Mouse (Mus musculus): Measurements from ENCODE around the gene Palmd. TPM values are rescaled to one million over a fixed set of nuclear protein-coding genes. Genes with fewer than 3 reads are reported as not detected.
A peak's percentile ranks its signal among the peaks of the same experiment; 100 is the strongest.

The Palmd gene
- polyA plus RNA-seq, 1 experiment from 2014 or later: 10.4 TPM

DNA sequence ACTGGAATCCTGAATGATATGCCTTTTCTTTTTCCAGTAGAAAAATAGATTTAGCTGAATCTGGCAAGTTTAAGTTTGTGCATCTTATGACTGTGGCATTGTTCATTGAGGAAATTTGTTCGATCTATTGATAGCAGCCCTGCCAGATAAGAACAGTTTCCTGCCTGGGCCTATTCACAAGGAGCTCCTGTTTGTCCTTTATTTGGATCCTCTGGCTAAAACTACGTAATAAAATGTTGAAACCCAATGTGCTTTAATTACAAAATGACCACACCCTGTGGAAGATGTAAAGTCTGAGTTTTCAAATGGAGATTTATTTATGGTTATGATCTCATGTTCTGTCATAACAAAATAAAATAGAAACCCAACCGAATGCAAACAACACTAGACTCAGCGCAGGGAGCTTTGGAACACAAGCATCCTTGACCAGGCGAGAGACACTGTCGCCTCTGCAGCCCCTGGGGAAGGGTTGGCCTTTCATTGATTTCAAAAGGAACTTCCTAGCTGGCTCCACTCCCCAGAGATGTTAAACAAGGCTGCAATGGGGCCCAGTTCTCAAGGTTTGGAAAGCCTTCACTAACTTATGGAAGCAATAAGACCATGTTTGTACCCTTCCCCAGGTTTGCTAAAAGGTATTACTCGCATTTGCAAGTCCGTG is 16.4 kb downstream of the Palmd start:
- H3K27ac ChIP-seq (ENCODE audit: low read depth, low read length): no peak overlapping the region
- no peaks in the 10 kb centered on the region for H3K36me3 ChIP-seq (ENCODE audit: control insufficient read depth, insufficient read depth, low read length)
- H3K4me1 ChIP-seq (ENCODE audit: control insufficient read depth, insufficient read depth, low read length): no peaks in the 10 kb centered on the region
- no peaks in the 10 kb centered on the region for H3K27me3 ChIP-seq (ENCODE audit: control insufficient read depth, insufficient read depth, low read length)
- H3K4me3 ChIP-seq (ENCODE audit: low read depth, low read length): no peak overlapping the region
- no peak overlapping the region for H3K4me2 ChIP-seq
- 69% methylated on average over 8 of the region's 8 CpGs for WGBS (ENCODE audit: insufficient replicate concordance)
- H3K9me3 ChIP-seq (replicated peaks; ENCODE audit: control insufficient read depth, low read length): no peaks in the 10 kb centered on the region
- ATAC-seq (replicated peaks; ENCODE audit: insufficient number of reproducible peaks, low FRiP score, low TSS enrichment): no peak
- H3K9ac ChIP-seq (ENCODE audit: low read depth, low read length): no peak overlapping the region

DNA sequence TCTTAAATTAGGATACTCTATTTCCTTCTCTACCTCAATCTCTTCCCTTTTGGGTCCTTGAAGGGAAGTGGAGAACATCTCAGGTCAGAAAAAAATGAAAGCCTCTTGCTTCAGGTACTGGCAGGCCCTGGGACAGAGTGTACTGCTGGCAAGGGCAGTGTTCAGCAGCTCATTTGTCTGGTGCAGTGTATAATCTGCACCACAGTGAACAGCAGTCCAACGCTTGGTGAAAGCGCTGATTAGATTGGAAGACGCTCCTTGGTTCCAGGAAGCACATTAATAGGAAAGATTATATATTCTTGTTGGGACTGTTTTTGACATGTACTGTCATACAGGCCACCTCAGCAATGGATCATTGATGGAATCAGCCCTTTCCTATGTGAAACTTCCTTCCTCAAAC is 17.3 kb downstream of the Palmd start:
- Histone ChIP-seq H3K4me1 (ENCODE audit: control insufficient read depth, insufficient read depth, low read length) (no peaks in the 10 kb centered on the region), H3K27ac (ENCODE audit: low read depth, low read length) (no peak overlapping the region), H3K4me2 (no peak overlapping the region), H3K9me3 (replicated peaks; ENCODE audit: control insufficient read depth, low read length) (no peaks in the 10 kb centered on the region), H3K36me3 (ENCODE audit: control insufficient read depth, insufficient read depth, low read length) (no peaks in the 10 kb centered on the region), H3K27me3 (ENCODE audit: control insufficient read depth, insufficient read depth, low read length) (no peaks in the 10 kb centered on the region), H3K4me3 (ENCODE audit: low read depth, low read length) (no peak overlapping the region), H3K9ac (ENCODE audit: low read depth, low read length) (no peak overlapping the region)
- ATAC-seq (replicated peaks; ENCODE audit: insufficient number of reproducible peaks, low FRiP score, low TSS enrichment): no peak
- 64% methylated on average over 3 of the region's 3 CpGs for WGBS (ENCODE audit: insufficient replicate concordance)

- Histone ChIP-seq H3K4me1 (ENCODE audit: control insufficient read depth, insufficient read depth, low read length) (no peaks in the 10 kb centered on the region), H3K4me3 (ENCODE audit: low read depth, low read length) (no peak overlapping the region), H3K4me2 (no peak overlapping the region), H3K36me3 (ENCODE audit: control insufficient read depth, insufficient read depth, low read length) (no peaks in the 10 kb centered on the region), H3K27me3 (ENCODE audit: control insufficient read depth, insufficient read depth, low read length) (no peaks in the 10 kb centered on the region), H3K27ac (ENCODE audit: low read depth, low read length) (no peak overlapping the region), H3K9me3 (replicated peaks; ENCODE audit: control insufficient read depth, low read length) (no peaks in the 10 kb centered on the region), H3K9ac (ENCODE audit: low read depth, low read length) (no peak overlapping the region)
- 78% methylated on average over 6 of the region's 6 CpGs for WGBS (ENCODE audit: insufficient replicate concordance)
- no peak for ATAC-seq (replicated peaks; ENCODE audit: insufficient number of reproducible peaks, low FRiP score, low TSS enrichment)
These were observed 18.1 kb downstream of the Palmd start for GRCm38 (mm10) chr3:116950665-116951115.

DNA sequence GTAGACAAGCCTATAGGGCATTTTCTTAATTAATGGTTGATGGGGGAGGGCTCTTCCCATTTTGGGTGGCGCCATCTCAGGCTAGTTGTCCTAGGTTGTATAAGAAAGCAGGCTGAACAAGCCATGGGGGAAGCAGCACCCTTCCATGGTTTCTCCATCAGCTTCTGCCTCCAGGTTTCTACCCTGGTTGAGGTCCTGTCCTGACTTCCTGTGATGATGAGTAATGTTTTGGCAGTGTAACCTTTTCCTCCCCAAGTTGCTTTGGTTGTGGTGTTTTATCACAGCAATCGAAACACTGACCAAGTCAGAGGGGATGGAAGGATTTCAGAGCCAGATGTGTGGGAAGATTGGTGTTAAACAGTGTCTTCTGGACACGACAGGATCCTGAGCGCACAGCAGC is 22.3 kb downstream of the Palmd start:
- Histone ChIP-seq H3K4me1 (ENCODE audit: control insufficient read depth, insufficient read depth, low read length) (peaks cover 11% of the 10 kb centered on the region), H3K27ac (ENCODE audit: low read depth, low read length) (no peak overlapping the region), H3K9ac (ENCODE audit: low read depth, low read length) (no peak overlapping the region), H3K4me3 (ENCODE audit: low read depth, low read length) (no peak overlapping the region), H3K27me3 (ENCODE audit: control insufficient read depth, insufficient read depth, low read length) (no peaks in the 10 kb centered on the region), H3K36me3 (ENCODE audit: control insufficient read depth, insufficient read depth, low read length) (no peaks in the 10 kb centered on the region), H3K4me2 (no peak overlapping the region), H3K9me3 (replicated peaks; ENCODE audit: control insufficient read depth, low read length) (no peaks in the 10 kb centered on the region)
- ATAC-seq (replicated peaks; ENCODE audit: insufficient number of reproducible peaks, low FRiP score, low TSS enrichment): no peak
- 72% methylated on average over 4 of the region's 4 CpGs for WGBS (ENCODE audit: insufficient replicate concordance)

GRCm38 (mm10) chr3:116943422-116943821 is 25.4 kb downstream of the Palmd start:
- ATAC-seq (replicated peaks; ENCODE audit: insufficient number of reproducible peaks, low FRiP score, low TSS enrichment): no peak

DNA sequence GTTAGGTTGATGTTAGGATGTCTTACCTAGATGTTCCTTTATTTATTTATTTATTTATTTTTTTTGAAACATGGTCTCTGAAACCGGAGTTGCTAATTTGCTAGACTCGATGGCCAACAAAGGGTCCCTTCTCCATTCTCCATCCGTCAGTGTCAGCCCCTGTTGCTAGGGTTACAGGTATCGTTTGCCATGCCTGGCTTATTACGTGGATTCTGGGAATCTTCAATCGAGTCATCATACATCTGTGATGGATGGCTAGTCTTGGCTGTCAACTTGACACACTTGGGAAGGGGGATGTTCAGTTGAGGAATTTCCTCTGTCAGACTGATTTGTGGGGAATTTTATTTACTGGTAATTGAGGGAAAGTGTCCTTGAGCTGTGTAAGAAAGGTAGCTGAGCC is 26.0 kb downstream of the Palmd start:
- no peak overlapping the region for H3K9ac ChIP-seq (ENCODE audit: low read depth, low read length)
- no peak overlapping the region for H3K4me3 ChIP-seq (ENCODE audit: low read depth, low read length)
- no peaks in the 10 kb centered on the region for H3K27me3 ChIP-seq (ENCODE audit: control insufficient read depth, insufficient read depth, low read length)
- H3K36me3 ChIP-seq (ENCODE audit: control insufficient read depth, insufficient read depth, low read length): no peaks in the 10 kb centered on the region
- ATAC-seq (replicated peaks; ENCODE audit: insufficient number of reproducible peaks, low FRiP score, low TSS enrichment): no peak
- no peaks in the 10 kb centered on the region for H3K9me3 ChIP-seq (replicated peaks; ENCODE audit: control insufficient read depth, low read length)
- WGBS (ENCODE audit: insufficient replicate concordance): 71% methylated on average over 6 of the region's 6 CpGs
- no peak overlapping the region for H3K4me2 ChIP-seq
- peaks cover 11% of the 10 kb centered on the region for H3K4me1 ChIP-seq (ENCODE audit: control insufficient read depth, insufficient read depth, low read length)
- no peak overlapping the region for H3K27ac ChIP-seq (ENCODE audit: low read depth, low read length)

More at GRCm38 (mm10) chr3:116943422-116943821, 25.4 kb downstream of the Palmd start:
- no peaks in the 10 kb centered on the region for H3K27me3 ChIP-seq (ENCODE audit: control insufficient read depth, insufficient read depth, low read length)
- no peak overlapping the region for H3K9ac ChIP-seq (ENCODE audit: low read depth, low read length)
- no peaks in the 10 kb centered on the region for H3K9me3 ChIP-seq (replicated peaks; ENCODE audit: control insufficient read depth, low read length)
- 0 out of 2 replicates have a peak overlapping the region, but pooled peaks have one; percentile 29 for H3K27ac ChIP-seq (ENCODE audit: low read depth, low read length)
- 52% methylated on average over 4 of the region's 4 CpGs for WGBS (ENCODE audit: insufficient replicate concordance)
- peaks cover 11% of the 10 kb centered on the region for H3K4me1 ChIP-seq (ENCODE audit: control insufficient read depth, insufficient read depth, low read length)
- no peak overlapping the region for H3K4me3 ChIP-seq (ENCODE audit: low read depth, low read length)
- H3K4me2 ChIP-seq: no peak overlapping the region
- no peaks in the 10 kb centered on the region for H3K36me3 ChIP-seq (ENCODE audit: control insufficient read depth, insufficient read depth, low read length)

DNA sequence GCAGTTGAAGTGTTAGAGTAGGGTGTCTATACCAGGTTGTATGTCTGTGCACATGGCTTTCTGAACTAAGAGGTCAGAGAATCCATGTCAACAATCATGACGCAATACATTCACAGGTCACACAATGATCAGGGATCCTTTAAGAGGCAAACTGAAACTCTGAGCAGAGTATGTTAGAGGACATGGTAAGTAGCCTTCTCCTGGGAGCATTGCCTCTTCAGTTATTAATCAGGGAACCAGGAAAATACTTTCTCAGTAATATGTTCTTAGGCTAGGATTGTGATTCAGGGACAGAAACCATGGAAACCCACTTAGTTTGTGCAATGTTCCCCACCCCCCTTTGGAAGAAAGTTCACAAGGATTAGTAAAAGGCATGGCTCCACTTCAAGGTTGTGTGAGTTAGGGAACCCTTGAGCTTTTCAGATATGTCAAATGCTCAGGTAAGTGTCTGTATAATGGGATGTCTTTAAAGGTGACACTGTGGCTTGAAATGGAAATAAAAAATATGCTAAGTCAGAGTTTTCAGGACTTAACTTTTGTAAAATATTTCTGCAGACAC is 27.1 kb downstream of the Palmd start:
- Histone ChIP-seq H3K4me3 (ENCODE audit: low read depth, low read length) (no peak overlapping the region), H3K4me2 (no peak overlapping the region), H3K27ac (ENCODE audit: low read depth, low read length) (no peak overlapping the region), H3K4me1 (ENCODE audit: control insufficient read depth, insufficient read depth, low read length) (peaks cover 11% of the 10 kb centered on the region), H3K27me3 (ENCODE audit: control insufficient read depth, insufficient read depth, low read length) (no peaks in the 10 kb centered on the region), H3K9me3 (replicated peaks; ENCODE audit: control insufficient read depth, low read length) (no peaks in the 10 kb centered on the region), H3K36me3 (ENCODE audit: control insufficient read depth, insufficient read depth, low read length) (no peaks in the 10 kb centered on the region), H3K9ac (ENCODE audit: low read depth, low read length) (no peak overlapping the region)
- ATAC-seq (replicated peaks; ENCODE audit: insufficient number of reproducible peaks, low FRiP score, low TSS enrichment): no peak
- WGBS (ENCODE audit: insufficient replicate concordance): 93% methylated on average over 1 of the region's 1 CpGs

- H3K27ac ChIP-seq (ENCODE audit: low read depth, low read length): no peak overlapping the region
- WGBS (ENCODE audit: insufficient replicate concordance): 75% methylated on average over 10 of the region's 10 CpGs
These were observed 27.8 kb downstream of the Palmd start for GRCm38 (mm10) chr3:116940804-116941558.

More at GRCm38 (mm10) chr3:116940804-116941558, 27.8 kb downstream of the Palmd start:
- no peaks in the 10 kb centered on the region for H3K27me3 ChIP-seq (ENCODE audit: control insufficient read depth, insufficient read depth, low read length)
- no peaks in the 10 kb centered on the region for H3K36me3 ChIP-seq (ENCODE audit: control insufficient read depth, insufficient read depth, low read length)
- no peak overlapping the region for H3K4me2 ChIP-seq
- H3K4me1 ChIP-seq (ENCODE audit: control insufficient read depth, insufficient read depth, low read length): peaks cover 11% of the 10 kb centered on the region
- H3K9ac ChIP-seq (ENCODE audit: low read depth, low read length): no peak overlapping the region
- no peak for ATAC-seq (replicated peaks; ENCODE audit: insufficient number of reproducible peaks, low FRiP score, low TSS enrichment)
- no peak overlapping the region for H3K4me3 ChIP-seq (ENCODE audit: low read depth, low read length)
- no peaks in the 10 kb centered on the region for H3K9me3 ChIP-seq (replicated peaks; ENCODE audit: control insufficient read depth, low read length)

Measured in heart, embryonic 11.5 days (tissue).